Mouse (Mus musculus): Measurements from ENCODE around the gene Mei4. TPM values are rescaled to one million over a fixed set of nuclear protein-coding genes. Genes with fewer than 3 reads are reported as not detected.

The Mei4 gene
- not detected for polyA plus RNA-seq (2014; fragmentation: Illumina TruSeq; extraction: RNeasy Lipid Tissue Mini Kit (QIAGEN cat#74804); ENCODE audit: low replicate concordance)

GRCm38 (mm10) chr9:81863181-81863887 lies at the start of gene Mei4:
Mei4 (plus strand) TSS chr9:81863670.

Other genes starting within 250 kb of the Mei4 start
- gene Htr1b, start 229.8 kb upstream of the Mei4 start, polyA plus RNA-seq (2014; fragmentation: Illumina TruSeq; extraction: RNeasy Lipid Tissue Mini Kit (QIAGEN cat#74804); ENCODE audit: low replicate concordance): 0.67 TPM